Mouse (Mus musculus) hindbrain, embryonic 10.5 days (tissue): Measurements from ENCODE around the gene Eef2. TPM values are rescaled to one million over a fixed set of nuclear protein-coding genes. Genes with fewer than 3 reads are reported as not detected.

ENCODE experiments used
- DNase-seq: peaks from one replicate; pipeline ENCODE4 v3.0.0-alpha.2; 2017; ENCODE audit warnings: low spot score
- H3K27ac ChIP-seq: fragments of 300-500 bp; sonication (generic); 2 replicates; pipeline ENCODE4 v1.5.1; 2016; ENCODE audit warnings: mild to moderate bottlenecking, moderate library complexity
- H3K27me3 ChIP-seq: fragments of 300-500 bp; sonication (generic); 2 replicates; pipeline ENCODE4 v1.6.1; 2016; ENCODE audit warnings: mild to moderate bottlenecking; ENCODE audit not compliant: poor library complexity, insufficient read depth, severe bottlenecking
- H3K36me3 ChIP-seq: fragments of 300-500 bp; sonication (generic); 2 replicates; pipeline ENCODE4 v1.6.1; 2016; ENCODE audit warnings: mild to moderate bottlenecking, moderate library complexity
- H3K4me1 ChIP-seq: fragments of 300-500 bp; sonication (generic); replicated peaks from 2 replicates; pipeline ENCODE4 v1.6.1; 2016; ENCODE audit warnings: mild to moderate bottlenecking
- H3K4me3 ChIP-seq: fragments of 300-500 bp; sonication (generic); 2 replicates; pipeline ENCODE4 v1.5.1; 2016; ENCODE audit warnings: mild to moderate bottlenecking, moderate library complexity
- H3K9me3 ChIP-seq: fragments of 300-500 bp; sonication (generic); 2 replicates; pipeline ENCODE4 v1.6.1; 2016; ENCODE audit warnings: mild to moderate bottlenecking, moderate library complexity
- WGBS: fragments of 180-500 bp; shearing (Covaris S2); methylation state at CpG from one replicate; pipeline ENCODE4 v1.1.7; 2016; 5-methylcytosine and 5-hydroxymethylcytosine counted together
- polyA plus RNA-seq: library from polyadenylated mRNA; unstranded; fragments of >200 nt; fragmentation: Nextera tagmentation; extraction: Ambion mirVana; gene quantifications from 2 replicates; pipeline ENCODE4 v1.2.1, GENCODE M21; 2016

Eef2 gene
- polyA plus RNA-seq = 495 and 570 TPM in 2 replicates

DNA sequence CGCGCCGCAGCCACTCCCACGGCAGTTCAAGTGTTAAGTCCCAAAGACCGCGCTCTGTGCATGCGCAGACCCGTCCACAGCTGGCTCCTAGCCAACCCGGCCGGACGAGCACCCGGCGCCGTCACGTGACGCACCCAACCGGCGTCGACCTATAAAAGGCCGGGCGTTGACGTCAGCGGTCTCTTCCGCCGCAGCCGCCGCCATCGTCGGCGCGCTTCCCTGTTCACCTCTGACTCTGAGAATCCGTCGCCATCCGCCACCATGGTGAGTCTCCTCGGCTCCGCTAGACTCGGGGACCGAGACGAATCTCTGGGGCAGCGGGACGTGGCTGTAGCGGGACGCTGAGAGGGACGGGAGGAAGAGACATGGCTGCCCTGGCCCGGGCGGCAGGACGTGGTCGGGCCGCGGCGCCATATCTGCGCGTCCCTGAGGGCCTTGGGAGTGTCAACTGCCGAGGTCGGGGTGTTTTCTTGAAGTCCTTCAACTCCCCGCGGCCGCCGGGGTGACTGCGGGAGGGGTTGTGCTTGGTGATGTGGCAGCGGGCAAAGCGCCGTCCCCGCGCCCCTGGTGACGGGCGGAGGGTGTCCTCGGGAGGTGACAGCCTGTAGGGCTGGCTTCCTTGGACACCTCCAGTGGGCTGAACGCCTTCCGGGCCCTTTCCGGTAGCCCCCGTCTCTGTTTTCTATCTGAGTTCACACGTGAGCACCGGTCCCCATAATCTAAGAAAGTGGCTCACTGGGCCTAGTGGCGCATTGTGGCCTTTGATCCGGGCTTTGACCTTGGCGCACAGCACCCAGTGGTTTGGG is at the start of gene Eef2:
Eef2 (plus strand) TSS at position 166 of the 806 bp plus-strand sequence.
- peak; percentile 98 for DNase-seq
- H3K36me3 ChIP-seq = peaks cover 46% of the 10 kb centered on the region
- no peaks in the 10 kb centered on the region for H3K27me3 ChIP-seq
- H3K9me3 ChIP-seq = no peaks in the 10 kb centered on the region
- WGBS = under 1% methylated on average over 77 of the region's 77 CpGs
- H3K27ac ChIP-seq = peak within 1 kb of the TSS; percentile 98
- peaks cover 63% of the 10 kb centered on the region for H3K4me1 ChIP-seq
- peak within 1 kb of the TSS; percentile 100 for H3K4me3 ChIP-seq

DNA sequence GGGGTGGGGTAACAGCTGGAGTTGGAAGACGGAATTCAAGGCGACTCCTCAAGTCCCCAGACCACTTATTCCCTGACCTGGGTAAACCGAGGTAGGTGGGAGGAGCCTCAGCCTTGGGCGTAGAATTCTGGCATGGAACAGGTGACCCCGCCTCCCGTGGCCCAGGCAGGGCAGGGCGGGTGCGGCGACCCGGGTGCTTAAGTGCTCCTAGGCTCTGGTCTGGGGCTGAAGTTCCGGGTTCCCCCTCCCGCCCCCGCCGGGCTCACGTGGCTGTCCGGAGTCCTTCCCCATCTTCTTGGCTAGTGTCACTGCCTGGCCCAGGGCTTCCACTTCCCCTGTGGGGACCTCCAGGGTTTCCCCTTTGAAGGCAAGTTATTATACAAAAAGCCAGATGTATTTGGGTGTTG is 42.2 kb upstream of the Eef2 start:
- Histone ChIP-seq H3K27me3 (peaks cover 64% of the 10 kb centered on the region), H3K36me3 (no peaks in the 10 kb centered on the region), H3K9me3 (no peaks in the 10 kb centered on the region), H3K27ac (no peak overlapping the region), H3K4me3 (peak overlapping the region; percentile 74; the same call in 1 of the 2 replicates), H3K4me1 (peaks cover 42% of the 10 kb centered on the region)
- DNase-seq = no peak
- WGBS = 4% methylated on average over 16 of the region's 16 CpGs

DNA sequence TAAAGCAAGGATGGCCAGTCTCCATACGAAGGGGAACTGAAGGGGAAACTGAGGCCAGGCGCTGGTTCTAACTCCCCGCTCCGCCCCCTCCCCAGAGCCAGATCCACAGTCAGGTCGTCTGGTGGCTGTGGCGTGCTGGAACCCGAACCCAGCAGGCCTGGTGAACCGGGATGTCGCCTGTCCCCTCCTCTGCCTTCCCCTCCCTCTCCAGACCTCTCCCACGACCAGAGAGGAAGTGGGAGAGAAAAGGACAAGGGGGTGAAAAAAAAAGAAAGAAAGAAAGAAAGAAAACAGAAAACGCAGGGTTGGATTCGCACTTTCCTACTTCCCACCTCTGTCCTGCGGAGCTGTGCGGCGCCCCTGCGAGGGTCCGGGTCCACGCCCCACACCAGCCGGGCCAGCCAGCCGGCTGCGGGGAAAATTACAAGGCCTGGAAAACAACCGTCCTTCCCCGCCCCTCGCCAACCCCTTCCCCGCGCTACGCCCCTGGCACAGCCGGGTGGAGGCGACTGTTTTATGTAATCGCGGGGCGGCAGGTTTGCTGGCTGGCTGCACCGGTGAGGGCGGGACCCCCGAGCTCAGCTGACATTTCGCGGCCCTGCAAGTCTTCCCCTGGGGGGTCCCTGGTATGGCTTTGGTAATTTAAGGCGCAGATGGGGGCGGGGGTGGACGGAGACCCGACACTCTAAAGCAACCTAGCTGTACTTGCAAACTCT is 41.3 kb upstream of the Eef2 start, which contains the start of gene Zbtb7a:
Zbtb7a (plus strand) TSS at position 255 of the 716 bp plus-strand sequence.
- Histone ChIP-seq H3K36me3 (no peaks in the 10 kb centered on the region; the same call in 1 of the 2 replicates), H3K9me3 (no peaks in the 10 kb centered on the region), H3K4me1 (peaks cover 44% of the 10 kb centered on the region), H3K27me3 (peaks cover 55% of the 10 kb centered on the region), H3K27ac (peak within 1 kb of the TSS; percentile 98), H3K4me3 (peak within 1 kb of the TSS; percentile 74)
- 2% methylated on average over 41 of the region's 41 CpGs for WGBS
- peak; percentile 50 for DNase-seq

DNA sequence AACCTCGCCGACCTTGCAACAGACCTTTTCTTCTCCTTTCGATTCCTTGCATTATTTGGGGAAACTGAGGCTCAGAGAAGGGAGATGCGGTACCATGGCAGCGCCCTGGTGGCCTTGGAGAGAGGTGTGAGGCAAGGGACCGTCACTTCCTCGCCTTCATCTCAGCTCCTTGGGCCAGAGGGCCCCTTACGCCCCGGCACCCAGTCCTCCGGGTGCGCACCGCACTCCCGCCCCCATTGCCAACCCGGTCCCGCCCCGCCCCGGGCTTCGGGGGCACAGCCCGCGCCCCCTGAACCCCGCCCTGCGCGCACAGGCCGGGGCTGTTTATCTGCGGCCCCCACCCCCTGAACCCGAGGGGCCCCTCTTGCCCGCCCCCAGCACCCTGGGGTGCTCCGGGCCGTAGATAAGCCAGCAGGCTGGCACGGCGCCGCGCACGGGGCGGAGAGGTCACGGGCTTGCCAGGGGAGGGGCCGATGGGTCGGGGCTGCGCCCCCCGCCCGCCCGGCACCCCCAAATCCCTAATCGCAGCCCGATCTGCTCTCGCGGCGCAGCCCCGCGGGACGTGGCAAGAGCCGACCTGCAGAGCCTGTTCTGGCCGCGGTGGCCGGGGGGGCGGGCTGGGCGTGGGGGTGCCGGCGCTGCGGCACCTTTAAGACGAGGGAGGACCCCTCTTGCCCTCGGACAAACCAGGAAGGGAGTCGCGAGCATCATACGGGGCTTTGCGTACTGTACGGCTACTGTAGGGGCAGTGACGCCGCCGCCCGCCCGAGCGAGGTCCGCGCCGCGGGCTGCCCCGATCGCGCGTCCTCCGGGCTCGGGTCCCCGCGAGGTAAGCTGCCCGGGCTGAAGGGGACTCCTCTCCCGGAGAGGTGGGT is 40.4 kb upstream of the Eef2 start:
- peak; percentile 68 for DNase-seq
- Histone ChIP-seq H3K36me3 (no peaks in the 10 kb centered on the region; the same call in 1 of the 2 replicates), H3K4me3 (peak overlapping the region; percentile 74), H3K4me1 (peaks cover 54% of the 10 kb centered on the region), H3K27me3 (peaks cover 46% of the 10 kb centered on the region), H3K9me3 (no peaks in the 10 kb centered on the region), H3K27ac (peak overlapping the region; percentile 98)
- WGBS = under 1% methylated on average over 86 of the region's 86 CpGs

DNA sequence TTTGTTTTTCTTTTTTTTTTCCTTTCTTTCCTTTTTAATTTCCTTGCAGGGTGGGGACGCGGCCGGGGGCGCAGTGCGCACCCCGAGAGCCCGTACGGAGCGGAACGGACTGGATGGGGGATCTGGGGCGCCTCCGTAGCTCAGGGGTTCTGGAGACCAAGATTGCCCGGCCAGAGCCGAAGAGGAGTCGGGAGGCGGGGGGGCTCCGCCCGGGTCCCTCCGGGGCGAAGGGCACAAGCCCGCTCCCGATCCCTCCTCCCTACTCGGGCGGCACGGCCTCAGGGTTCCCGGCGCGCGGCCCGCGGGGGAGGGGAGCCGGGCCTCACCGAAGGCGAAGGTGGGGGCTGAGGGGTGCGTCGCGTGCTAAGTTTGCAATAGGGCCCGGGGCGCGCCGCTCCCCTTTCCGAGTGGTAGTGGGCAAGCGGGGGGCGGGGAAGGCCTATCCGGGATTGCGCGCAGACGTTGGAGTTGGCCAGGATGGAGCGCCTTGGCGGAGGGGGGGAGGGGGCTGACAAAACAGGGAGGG is 39.7 kb upstream of the Eef2 start:
- Histone ChIP-seq H3K4me3 (peak overlapping the region; percentile 74), H3K27ac (peak overlapping the region; percentile 98), H3K27me3 (peaks cover 42% of the 10 kb centered on the region), H3K4me1 (peaks cover 61% of the 10 kb centered on the region), H3K36me3 (no peaks in the 10 kb centered on the region; the same call in 1 of the 2 replicates), H3K9me3 (no peaks in the 10 kb centered on the region)
- DNase-seq = no peak
- WGBS = under 1% methylated on average over 50 of the region's 50 CpGs

DNA sequence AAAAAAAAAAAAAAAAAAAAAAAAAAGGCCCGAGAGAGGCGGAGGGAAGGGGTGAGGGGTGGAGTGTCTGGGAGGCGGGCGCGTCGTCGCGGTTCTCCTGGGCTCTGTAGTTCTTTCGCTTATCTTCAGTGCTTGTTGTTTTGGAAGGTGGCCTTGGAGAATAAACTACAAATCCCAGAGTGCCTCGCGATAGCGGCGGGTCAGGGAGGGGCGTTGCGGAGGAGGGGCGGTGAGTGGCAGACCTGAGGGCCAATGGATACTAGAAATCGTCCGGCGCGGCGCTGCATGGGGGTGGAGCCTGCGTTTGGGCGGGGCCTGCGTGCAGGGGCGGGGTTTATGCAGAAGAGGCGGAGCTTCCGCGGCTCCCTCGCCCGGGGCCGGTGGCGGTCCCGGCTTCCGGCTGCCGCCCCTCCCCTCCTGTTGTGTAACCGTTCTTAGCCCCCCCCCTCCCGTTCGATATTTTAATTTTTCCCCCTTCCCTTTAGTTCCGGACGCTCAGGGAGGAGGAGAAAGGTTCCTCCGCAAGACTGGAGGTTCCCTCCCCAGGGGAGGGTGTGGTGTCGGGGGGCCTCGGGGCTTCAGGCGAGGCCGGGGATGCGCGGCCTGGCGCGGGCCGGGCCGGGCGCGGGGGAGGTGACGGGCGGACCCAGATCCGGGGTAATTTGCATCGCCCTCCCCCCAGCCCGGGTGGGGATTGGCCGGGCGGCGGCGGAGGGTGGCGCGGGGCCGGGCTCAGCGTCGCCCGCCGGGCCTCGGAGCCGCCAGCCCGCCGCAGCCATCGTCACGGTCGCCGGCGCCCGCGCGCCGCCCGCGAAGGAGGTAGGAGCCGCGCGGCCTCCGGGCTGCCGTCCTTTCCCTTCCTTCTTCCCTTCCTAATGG is 38.9 kb upstream of the Eef2 start:
- under 1% methylated on average over 88 of the region's 89 CpGs for WGBS
- H3K27ac ChIP-seq = peak overlapping the region; percentile 98
- peak overlapping the region; percentile 74 for H3K4me3 ChIP-seq
- H3K4me1 ChIP-seq = peaks cover 68% of the 10 kb centered on the region
- peaks cover 2% of the 10 kb centered on the region for H3K36me3 ChIP-seq
- H3K27me3 ChIP-seq = peaks cover 35% of the 10 kb centered on the region
- peak; percentile 100 for DNase-seq
- H3K9me3 ChIP-seq = no peaks in the 10 kb centered on the region

DNA sequence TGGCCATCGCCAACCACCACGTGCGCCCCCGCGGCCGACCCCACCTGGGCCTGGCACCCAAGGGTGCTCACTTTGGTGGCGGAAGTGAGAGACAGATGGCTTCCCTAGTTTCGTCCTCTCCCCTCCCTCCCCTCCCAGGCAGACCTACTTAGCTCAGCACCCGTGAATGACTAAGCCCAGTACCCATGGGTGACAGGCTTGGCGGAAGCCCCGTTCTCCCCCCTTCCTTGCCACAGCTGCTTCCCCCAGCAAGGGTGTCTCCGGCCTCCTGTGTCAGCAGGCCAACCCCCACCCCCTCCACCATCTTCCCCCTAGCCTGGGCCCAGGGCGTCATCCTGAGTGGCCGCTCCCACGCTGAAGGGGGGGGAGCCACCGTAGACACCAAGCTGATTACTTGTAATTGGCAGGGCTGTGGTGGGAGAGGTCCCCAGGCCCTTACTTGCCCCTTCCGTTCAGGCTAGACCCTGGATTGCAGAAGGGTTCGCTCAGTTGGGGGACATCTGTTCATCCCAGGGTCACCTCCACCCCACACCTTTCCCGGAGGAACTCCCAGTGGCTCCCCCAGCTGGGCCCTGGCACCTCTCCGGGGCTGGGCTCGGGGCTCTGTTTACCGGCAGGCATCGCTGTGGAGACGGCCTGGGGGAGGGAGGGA is 38.2 kb upstream of the Eef2 start:
- H3K9me3 ChIP-seq = no peaks in the 10 kb centered on the region
- DNase-seq = peak; percentile 52
- WGBS = 0% methylated on average over 24 of the region's 24 CpGs
- H3K4me1 ChIP-seq = peaks cover 75% of the 10 kb centered on the region
- H3K4me3 ChIP-seq = peak overlapping the region; percentile 74
- H3K36me3 ChIP-seq = peaks cover 9% of the 10 kb centered on the region
- peak overlapping the region; percentile 98 for H3K27ac ChIP-seq
- peaks cover 29% of the 10 kb centered on the region for H3K27me3 ChIP-seq

DNA sequence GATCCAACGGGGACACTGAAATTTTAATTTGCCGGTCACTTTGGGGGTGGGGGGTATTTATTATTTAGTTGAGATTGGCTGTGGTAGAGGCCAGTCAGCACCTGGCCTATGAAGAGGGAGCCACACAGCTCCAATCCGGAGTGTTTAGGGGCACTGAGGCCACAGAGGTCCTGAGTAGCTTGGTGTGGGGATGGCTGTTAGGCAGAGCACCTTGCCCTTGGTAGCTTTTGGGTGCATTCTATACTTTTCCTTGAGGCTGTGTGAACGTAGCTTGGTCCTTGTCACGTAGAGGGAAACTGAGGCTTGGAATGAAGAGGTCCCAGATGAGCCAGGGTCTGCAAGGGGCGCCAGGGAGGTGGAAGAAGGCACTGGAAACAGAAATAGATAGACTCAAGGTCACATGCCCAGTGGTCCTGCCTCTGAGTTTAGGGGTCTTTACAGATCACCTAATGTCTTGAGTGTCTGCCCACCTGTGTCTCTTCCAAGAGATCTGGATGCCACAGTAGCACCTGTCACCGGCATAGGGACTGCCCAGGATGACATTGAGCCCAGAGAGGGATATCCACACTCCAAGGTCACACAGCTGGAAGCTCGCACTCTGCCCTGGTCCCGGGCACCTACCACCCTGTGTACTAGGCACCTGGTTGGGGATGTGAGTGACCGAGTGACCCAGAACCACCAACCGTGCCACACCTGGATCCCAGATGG is 37.5 kb upstream of the Eef2 start:
- DNase-seq = no peak
- no peaks in the 10 kb centered on the region for H3K9me3 ChIP-seq
- peaks cover 22% of the 10 kb centered on the region for H3K27me3 ChIP-seq
- H3K4me1 ChIP-seq = peaks cover 79% of the 10 kb centered on the region
- peaks cover 16% of the 10 kb centered on the region for H3K36me3 ChIP-seq
- WGBS = 62% methylated on average over 11 of the region's 11 CpGs
- peak overlapping the region; percentile 74 for H3K4me3 ChIP-seq
- H3K27ac ChIP-seq = peak overlapping the region; percentile 98

DNA sequence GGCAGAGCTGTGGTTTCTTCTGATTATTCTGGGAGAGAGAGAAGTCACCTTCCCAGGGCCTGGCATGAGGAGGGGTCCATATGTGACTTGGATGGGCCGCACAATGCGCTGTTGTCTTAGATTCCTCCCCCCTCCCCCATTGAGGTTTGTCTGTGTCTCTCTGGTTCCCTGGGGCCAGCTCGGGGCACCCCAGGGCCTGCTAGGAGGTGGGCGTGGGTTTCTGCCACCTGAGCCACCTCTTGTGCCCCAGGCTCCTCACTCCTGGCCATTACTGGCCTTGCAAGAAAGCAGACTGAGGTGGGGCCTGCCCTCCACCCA is 36.9 kb upstream of the Eef2 start:
- H3K4me3 ChIP-seq = peak overlapping the region; percentile 74
- peak overlapping the region; percentile 98 for H3K27ac ChIP-seq
- no peaks in the 10 kb centered on the region for H3K9me3 ChIP-seq
- peaks cover 21% of the 10 kb centered on the region for H3K36me3 ChIP-seq
- no peak for DNase-seq
- WGBS = 67% methylated on average over 4 of the region's 4 CpGs
- peaks cover 16% of the 10 kb centered on the region for H3K27me3 ChIP-seq
- H3K4me1 ChIP-seq = peaks cover 74% of the 10 kb centered on the region

DNA sequence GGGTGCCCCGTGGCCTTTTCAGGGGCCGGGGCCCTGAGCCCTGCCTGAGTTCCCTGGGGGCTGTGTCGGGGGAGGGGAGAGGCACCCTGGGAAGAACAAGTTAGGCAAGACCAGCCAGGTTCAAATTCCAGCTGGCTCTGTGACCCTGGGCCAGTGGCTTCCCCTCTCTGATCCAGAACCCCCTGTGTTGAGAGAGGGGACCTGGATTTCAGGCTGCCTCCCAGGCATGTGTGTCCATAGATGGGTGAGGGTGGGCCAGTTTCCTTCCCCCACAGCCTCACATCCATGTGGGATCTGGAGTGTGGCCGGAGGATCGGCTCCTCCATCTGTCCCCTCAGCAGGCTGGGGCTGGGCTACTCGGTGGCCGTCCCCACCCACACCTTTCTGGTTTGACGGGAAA is 36.4 kb upstream of the Eef2 start:
- WGBS = 58% methylated on average over 8 of the region's 8 CpGs
- no peaks in the 10 kb centered on the region for H3K9me3 ChIP-seq
- peaks cover 76% of the 10 kb centered on the region for H3K4me1 ChIP-seq
- H3K27me3 ChIP-seq = peaks cover 11% of the 10 kb centered on the region
- peak overlapping the region; percentile 98 for H3K27ac ChIP-seq
- H3K4me3 ChIP-seq = peak overlapping the region; percentile 74
- peaks cover 27% of the 10 kb centered on the region for H3K36me3 ChIP-seq
- no peak for DNase-seq
